Mouse (Mus musculus) CH12.LX (cell line): ENCODE results near the gene Kcna10. TPM values are rescaled to one million over a fixed set of nuclear protein-coding genes. Genes with fewer than 3 reads are reported as not detected.

Experiments used
- DNase-seq: peaks from one replicate; pipeline ENCODE4 v3.0.0-alpha.2; 2013; ENCODE audit errors: extremely low read depth
- H3K27ac ChIP-seq: 2 replicates; pipeline ENCODE4 v1.5.1; 2012; ENCODE audit warnings: low read depth, mild to moderate bottlenecking, control low read depth, moderate library complexity; ENCODE audit not compliant: insufficient read depth
- H3K27me3 ChIP-seq: replicated peaks from 2 replicates; pipeline ENCODE3; 2012; ENCODE audit warnings: inconsistent platforms
- H3K36me3 ChIP-seq, 2 experiments: replicated peaks in 1 of 2; 2 replicates each; pipeline versions ENCODE3 to v1.6.1; 2012; ENCODE audit warnings: inconsistent platforms in 1 of 2, low read length in 1 of 2, mild to moderate bottlenecking in 1 of 2, mixed read lengths in 1 of 2, moderate library complexity in 1 of 2; ENCODE audit not compliant: control insufficient read depth in 1 of 2, insufficient read depth in 1 of 2
- H3K4me1 ChIP-seq, 2 experiments: 2 replicates each; pipeline ENCODE4 v1.6.1; 2012; ENCODE audit warnings: inconsistent platforms in 1 of 2, moderate library complexity in 1 of 2; ENCODE audit not compliant: insufficient read depth in 2 of 2, control insufficient read depth in 1 of 2
- H3K4me2 ChIP-seq: 2 replicates; pipeline ENCODE4 v1.6.1; 2012; ENCODE audit warnings: low read depth, mild to moderate bottlenecking, control low read depth; ENCODE audit not compliant: poor library complexity, insufficient read depth, severe bottlenecking
- H3K4me3 ChIP-seq, 3 experiments: fragments of 150-350 bp in 1 of 3; sonication (generic) in 1 of 3; replicated peaks in 1 of 3; 2 replicates each; pipeline versions ENCODE3 to v1.5.1; 2011 to 2012; ENCODE audit warnings: low read depth in 2 of 3, low read length in 2 of 3, mild to moderate bottlenecking in 2 of 3, moderate library complexity in 2 of 3, control low read depth in 1 of 3, improper control_type of control experiment in 1 of 3, inconsistent platforms in 1 of 3, mixed read lengths in 1 of 3; ENCODE audit not compliant: poor library complexity in 1 of 3
- H3K79me2 ChIP-seq: replicated peaks from 2 replicates; pipeline ENCODE4 v1.6.1; 2012; ENCODE audit warnings: mild to moderate bottlenecking, moderate library complexity; ENCODE audit not compliant: control insufficient read depth, poor library complexity, insufficient read depth, severe bottlenecking; ENCODE audit errors: extremely low read depth
- H3K9ac ChIP-seq: 2 replicates; pipeline ENCODE4 v1.6.1; 2012; ENCODE audit warnings: low read depth, mild to moderate bottlenecking, control low read depth, moderate library complexity; ENCODE audit not compliant: insufficient read depth
- H3K9me3 ChIP-seq: replicated peaks from 2 replicates; pipeline ENCODE3; 2012; ENCODE audit warnings: low read length, inconsistent platforms, mixed read lengths
- BHLHE40 ChIP-seq: IDR thresholded peaks from 2 replicates; pipeline ENCODE4 v1.6.1; 2011; ENCODE audit warnings: mild to moderate bottlenecking, low read depth, low read length, improper control_type of control experiment
- CHD1 ChIP-seq: IDR thresholded peaks from 2 replicates; pipeline ENCODE4 v1.6.1; 2012; ENCODE audit warnings: low read depth, low read length, improper control_type of control experiment, inconsistent platforms
- ELF1 ChIP-seq: IDR thresholded peaks from 2 replicates; pipeline ENCODE4 v1.6.1; 2014; ENCODE audit warnings: low read depth, mild to moderate bottlenecking, inconsistent platforms, low read length, improper control_type of control experiment
- EP300 ChIP-seq: IDR thresholded peaks from 2 replicates; pipeline ENCODE4 v1.6.1; 2011; ENCODE audit warnings: low read length, improper control_type of control experiment
- ETS1 ChIP-seq: conservative IDR thresholded peaks from 2 replicates; pipeline ENCODE4 v1.6.1; 2012; ENCODE audit warnings: low read depth, mild to moderate bottlenecking, inconsistent platforms, low read length, improper control_type of control experiment, moderate library complexity
- GABPA ChIP-seq: IDR thresholded peaks from 2 replicates; pipeline ENCODE4 v1.6.1; 2012; ENCODE audit warnings: low read depth, low read length, improper control_type of control experiment, inconsistent platforms; ENCODE audit not compliant: insufficient replicate concordance
- IRF4 ChIP-seq: IDR thresholded peaks from 2 replicates; pipeline ENCODE4 v1.6.1; 2014; ENCODE audit warnings: low read depth, mild to moderate bottlenecking, inconsistent platforms, low read length, improper control_type of control experiment
- JUN ChIP-seq: IDR thresholded peaks from 2 replicates; pipeline ENCODE4 v1.6.1; 2011; ENCODE audit warnings: low read depth, mild to moderate bottlenecking, low read length, improper control_type of control experiment, moderate library complexity; ENCODE audit not compliant: insufficient read depth
- JUND ChIP-seq: conservative IDR thresholded peaks from 2 replicates; pipeline ENCODE4 v1.6.1; 2011; ENCODE audit warnings: low read depth, low read length, improper control_type of control experiment
- KAT2A ChIP-seq: IDR thresholded peaks from 2 replicates; pipeline ENCODE4 v1.6.1; 2012; ENCODE audit warnings: low read length, improper control_type of control experiment, inconsistent platforms; ENCODE audit not compliant: insufficient replicate concordance
- MAFK ChIP-seq: IDR thresholded peaks from 2 replicates; pipeline ENCODE4 v1.6.1; 2011; ENCODE audit warnings: low read length, improper control_type of control experiment; ENCODE audit not compliant: insufficient replicate concordance
- MAX ChIP-seq: IDR thresholded peaks from 2 replicates; pipeline ENCODE4 v1.6.1; 2011; ENCODE audit warnings: low read length, improper control_type of control experiment
- MEF2A ChIP-seq: IDR thresholded peaks from 2 replicates; pipeline ENCODE4 v1.6.1; 2014; ENCODE audit warnings: low read depth, mild to moderate bottlenecking, inconsistent platforms, low read length, improper control_type of control experiment, borderline replicate concordance
- NELFE ChIP-seq: IDR thresholded peaks from 2 replicates; pipeline ENCODE4 v1.6.1; 2011; ENCODE audit warnings: low read depth, low read length, improper control_type of control experiment
- NRF1 ChIP-seq: IDR thresholded peaks from 2 replicates; pipeline ENCODE4 v1.6.1; 2014; ENCODE audit warnings: low read depth, mild to moderate bottlenecking, inconsistent platforms, low read length, improper control_type of control experiment, moderate library complexity
- SIN3A ChIP-seq: IDR thresholded peaks from 2 replicates; pipeline ENCODE4 v1.6.1; 2012; ENCODE audit warnings: low read length, improper control_type of control experiment, inconsistent platforms
- SMC3 ChIP-seq: IDR thresholded peaks from 2 replicates; pipeline ENCODE4 v1.6.1; 2011; ENCODE audit warnings: low read depth, low read length, improper control_type of control experiment
- UBTF ChIP-seq: IDR thresholded peaks from 2 replicates; pipeline ENCODE4 v1.6.1; 2012; ENCODE audit warnings: low read depth, mild to moderate bottlenecking, inconsistent platforms, low read length, improper control_type of control experiment, moderate library complexity
- ZC3H11A ChIP-seq: IDR thresholded peaks from 2 replicates; pipeline ENCODE4 v1.6.1; 2012; ENCODE audit warnings: low read depth, mild to moderate bottlenecking, inconsistent platforms, low read length, improper control_type of control experiment
- ZKSCAN1 ChIP-seq: IDR thresholded peaks from 2 replicates; pipeline ENCODE4 v1.6.1; 2012; ENCODE audit warnings: low read depth, inconsistent platforms, low read length, improper control_type of control experiment, borderline replicate concordance
- ZMIZ1 ChIP-seq: IDR thresholded peaks from 2 replicates; pipeline ENCODE4 v1.6.1; 2012; ENCODE audit warnings: low read depth, mild to moderate bottlenecking, inconsistent platforms, low read length, improper control_type of control experiment
- dilution Hi-C: fragments of 300-500 bp; cut with MboI; formaldehyde crosslinking; loops from 2 replicates; pipeline ENCODE4 v1.14.3; 2020; ENCODE audit warnings: low sequenced_read_pairs; ENCODE audit not compliant: extremely low pct_unique_long_range_greater_than_20kb, extremely low pct_ligation_motif_present
- in situ Hi-C: fragments of 300-500 bp; cut with MboI; formaldehyde crosslinking; loops from 3 replicates; pipeline ENCODE4 v1.14.3; 2019; ENCODE audit warnings: low sequenced_read_pairs, low pct_ligation_motif_present, low pct_unique_long_range_greater_than_20kb, mixed read lengths
- polyA plus RNA-seq: library from polyadenylated mRNA; unstranded; fragments of >175 nt; gene quantifications from 2 replicates; pipeline ENCODE4 v1.2.1, GENCODE M21; 2012; ENCODE audit warnings: low read depth; ENCODE audit not compliant: insufficient read length
- total RNA-seq, 2 experiments: library from RNA; depleted of rRNA; stranded (reverse); fragments of 300-350 nt in 1 of 2; fragments of >200 nt in 1 of 2; gene quantifications; 2 replicates each; pipeline ENCODE4 v1.2.3; 2012 to 2014

Gene Kcna10
- total and polyA plus RNA-seq, 3 experiments, result not detected

DNA sequence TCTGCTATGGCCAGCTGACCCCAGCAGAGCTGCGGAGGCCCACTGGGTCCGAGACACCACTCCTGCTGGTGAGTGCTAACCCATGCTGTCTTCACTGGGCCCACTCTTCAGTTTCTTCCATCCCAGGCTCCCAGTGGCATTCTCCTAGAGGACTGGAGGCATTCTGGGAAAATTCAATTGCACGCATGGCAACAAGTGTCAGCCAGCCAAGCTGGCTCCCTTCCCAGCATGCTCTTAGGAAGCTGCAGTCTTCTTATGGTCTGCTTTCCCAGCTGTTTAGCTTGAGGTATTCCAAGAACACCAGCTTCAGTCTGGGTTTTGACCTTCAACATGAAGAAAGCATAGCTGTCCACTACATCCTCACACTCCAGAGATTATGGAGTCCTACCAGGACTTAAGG is 322 bp downstream of the Kcna10 start:
- dilution Hi-C loops (no loop called here), in situ Hi-C loops (loop anchor here (10.0 kb wide), 2 partner anchors 88 to 248 kb away; no protein-coding TSS in a partner anchor)
- no peak for DNase-seq
- Histone ChIP-seq H3K27me3 (peaks cover 19% of the 10 kb centered on the region), H3K79me2 (no peaks in the 10 kb centered on the region), H3K4me1 (no peaks in the 10 kb centered on the region), H3K9ac (no peak overlapping the region), H3K36me3 (no peaks in the 10 kb centered on the region), H3K9me3 (no peaks in the 10 kb centered on the region), H3K4me3 (no peak overlapping the region), H3K27ac (no peak overlapping the region), H3K4me2 (no peak overlapping the region)
- TF ChIP-seq NRF1 (no peak), ZKSCAN1 (no peak), JUND (no peak), ELF1 (no peak), MEF2A (no peak), IRF4 (no peak), ETS1 (no peak), CHD1 (no peak), JUN (no peak), NELFE (no peak), SMC3 (no peak), GABPA (no peak), BHLHE40 (no peak)

DNA sequence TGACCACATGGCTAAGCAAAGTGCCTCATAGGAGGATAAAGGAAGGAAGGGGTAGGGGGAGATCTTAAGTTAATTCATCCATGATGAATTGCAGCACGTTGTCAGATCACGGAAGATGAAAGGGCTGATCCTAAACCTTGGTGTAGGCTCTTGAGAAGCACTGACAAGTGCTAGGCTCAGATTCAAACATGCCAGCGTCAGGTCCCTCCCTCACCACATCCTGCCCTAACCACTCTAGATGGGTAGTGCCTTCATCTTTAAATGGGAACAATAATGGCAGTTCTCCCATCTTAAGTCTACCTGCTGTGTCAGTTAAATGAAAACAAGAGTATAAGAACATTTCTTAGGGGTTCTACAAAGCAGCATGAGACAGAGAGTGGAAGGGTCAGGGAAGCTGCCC is 2.7 kb downstream of the Kcna10 start:
- H3K27ac ChIP-seq, result no peak overlapping the region
- no peaks in the 10 kb centered on the region for H3K36me3 ChIP-seq
- no peaks in the 10 kb centered on the region for H3K9me3 ChIP-seq
- no peak for DNase-seq
- H3K79me2 ChIP-seq, result no peaks in the 10 kb centered on the region
- H3K4me1 ChIP-seq, result no peaks in the 10 kb centered on the region
- H3K4me3 ChIP-seq, result no peak overlapping the region
- no peak for TF ChIP-seq UBTF
- H3K27me3 ChIP-seq, result peaks cover 23% of the 10 kb centered on the region
- H3K4me2 ChIP-seq, result no peak overlapping the region
- dilution Hi-C loops (no loop called here), in situ Hi-C loops (loop anchor here (10.0 kb wide), 2 partner anchors 91 to 251 kb away; no protein-coding TSS in a partner anchor)
- no peak overlapping the region for H3K9ac ChIP-seq

DNA sequence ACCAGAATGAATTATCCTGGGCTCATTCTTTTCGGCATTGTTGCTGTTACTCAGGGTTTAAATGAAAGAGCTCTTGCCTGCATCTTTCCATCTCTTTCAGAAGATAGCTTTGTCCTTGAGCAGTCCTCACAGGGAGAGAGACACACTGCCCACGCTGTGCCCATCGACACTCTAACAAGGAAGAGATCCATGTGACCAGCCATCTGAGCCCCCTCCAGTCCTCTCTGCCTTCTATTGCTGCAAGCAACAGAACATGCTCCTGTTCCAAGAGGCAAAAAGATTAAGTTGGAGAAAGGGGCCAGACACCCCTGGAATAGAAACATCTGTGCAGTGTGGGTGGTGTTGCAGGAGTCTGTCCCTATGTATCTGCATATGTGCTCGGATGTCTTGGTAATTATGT is 4.2 kb downstream of the Kcna10 start:
- Histone ChIP-seq H3K27ac (no peak overlapping the region), H3K4me3 (no peak overlapping the region), H3K4me2 (no peak overlapping the region), H3K4me1 (no peaks in the 10 kb centered on the region), H3K9me3 (no peaks in the 10 kb centered on the region), H3K9ac (no peak overlapping the region), H3K36me3 (no peaks in the 10 kb centered on the region), H3K27me3 (peaks cover 30% of the 10 kb centered on the region), H3K79me2 (no peaks in the 10 kb centered on the region)
- in situ Hi-C loops (loop anchor here (10.0 kb wide), 2 partner anchors 92 to 252 kb away; no protein-coding TSS in a partner anchor), dilution Hi-C loops (no loop called here)
- TF ChIP-seq MAFK (no peak), EP300 (no peak), ZC3H11A (no peak), ELF1 (no peak), ZMIZ1 (no peak), SIN3A (no peak), JUND (no peak), KAT2A (no peak), NELFE (no peak), MAX (no peak)
- no peak for DNase-seq
